Mouse (Mus musculus) Patski (cell line): ENCODE measurements around the gene Metrn. TPM values are rescaled to one million over a fixed set of nuclear protein-coding genes. Genes with fewer than 3 reads are reported as not detected.

Source experiments
- ATAC-seq: fragments of 100-300 bp; one replicate; pipeline ENCODE4 v1.8.0; 2021
- CTCF ChIA-PET: fragments of 350-600 bp; sonication (Branson Sonifier 250); formaldehyde crosslinking; loops from one replicate; lab custom pipeline; 2022; ENCODE audit warnings: inconsistent platforms; lab: Charles Lee
- POLR2A ChIA-PET: fragments of 350-600 bp; sonication (Branson Sonifier 250); formaldehyde crosslinking; loops from one replicate; lab custom pipeline; 2022; ENCODE audit warnings: antibody characterized with exemption, inconsistent platforms; lab: Charles Lee
- DNase-seq: peaks from one replicate; pipeline ENCODE4 v3.0.0-alpha.2; 2011; ENCODE audit warnings: low read depth, low spot score
- H3K27me3 ChIP-seq: fragments of 371-371 bp; one replicate; pipeline ENCODE4 v1.5.1; 2021
- CTCF ChIP-seq: fragments of 100-300 bp; IDR thresholded peaks from one replicate; pipeline ENCODE4 v1.5.1; 2021
- in situ Hi-C: fragments of 300-500 bp; cut with MboI; formaldehyde crosslinking; loops from 3 replicates; pipeline ENCODE4 v1.11.1; 2018; ENCODE audit warnings: low pct_unique_long_range_greater_than_20kb, mixed read lengths
- polyA plus RNA-seq: library from polyadenylated mRNA; unstranded; gene quantifications from one replicate; pipeline ENCODE4 v1.2.3, GENCODE M21; 2021

Metrn gene
- polyA plus RNA-seq, 1 experiment from 2014 or later: 39.8 TPM

GRCm38 (mm10) chr17:25837533-25837932 is 40.6 kb upstream of the Metrn start:
- ChIA-PET POLR2A (interaction anchor here (0.6 to 2.2 kb wide), 5 partner anchors 9 to 58 kb away, joined by 3 to 7 read pairs (median 4); partner anchors contain the start of gene Wdr90), CTCF (no interaction called here)

GRCm38 (mm10) chr17:25837076-25837410 is 40.1 kb upstream of the Metrn start, which contains the start of gene Rhbdl1:
Gene Rhbdl1 (minus strand): TSS chr17:25837295.
- CTCF ChIA-PET: no interaction called here
- ATAC-seq: no peak
- no peak for TF ChIP-seq CTCF

More at GRCm38 (mm10) chr17:25837533-25837932, 40.6 kb upstream of the Metrn start:
- DNase-seq (no peak), ATAC-seq (no peak)
- in situ Hi-C loops: no loop called here
- no peak for TF ChIP-seq CTCF
- H3K27me3 ChIP-seq: no peaks in the 10 kb centered on the region

GRCm38 (mm10) chr17:25836397-25837075 is 39.6 kb upstream of the Metrn start:
- in situ Hi-C loops: no loop called here
- ChIA-PET CTCF (no interaction called here), POLR2A (interaction anchor here (1.1 to 2.2 kb wide), 3 partner anchors 8 to 25 kb away, joined by 3 to 7 read pairs (median 4); partner anchors contain the start of gene Wdr90)
- no peak for ATAC-seq
- no peak for DNase-seq
- TF ChIP-seq CTCF: no peak
- H3K27me3 ChIP-seq: no peaks in the 10 kb centered on the region

More at GRCm38 (mm10) chr17:25837076-25837410, 40.1 kb upstream of the Metrn start, which contains the start of gene Rhbdl1:
- DNase-seq: no peak
- in situ Hi-C loops: no loop called here
- no peaks in the 10 kb centered on the region for H3K27me3 ChIP-seq
- POLR2A ChIA-PET: interaction anchor here (0.6 to 2.2 kb wide), 6 partner anchors 9 to 58 kb away, joined by 3 to 7 read pairs (median 4); partner anchors contain the start of gene Wdr90

- in situ Hi-C loops: no loop called here
- POLR2A ChIA-PET: interaction anchor here (1.6 to 2.2 kb wide), 3 partner anchors 8 to 54 kb away, joined by 3 to 7 read pairs (median 4); partner anchors contain the start of gene Wdr90
- H3K27me3 ChIP-seq: no peaks in the 10 kb centered on the region
- ATAC-seq (no peak), DNase-seq (no peak)
- no peak for TF ChIP-seq CTCF
- CTCF ChIA-PET: no interaction called here
Observed at GRCm38 (mm10) chr17:25835816-25836215, 38.9 kb upstream of the Metrn start.

GRCm38 (mm10) chr17:25835301-25835700 is 38.4 kb upstream of the Metrn start:
- in situ Hi-C loops: no loop called here
- ChIA-PET CTCF (no interaction called here), POLR2A (interaction anchor here (1.6 kb wide), 1 partner anchor 53 kb away, joined by 3 read pairs; no protein-coding TSS in a partner anchor)
- no peak for DNase-seq
- no peak for ATAC-seq
- H3K27me3 ChIP-seq: no peaks in the 10 kb centered on the region
- no peak for TF ChIP-seq CTCF

- POLR2A ChIA-PET: interaction anchor here (1.6 kb wide), 2 partner anchors 22 to 53 kb away, joined by 3 to 4 read pairs; no protein-coding TSS in a partner anchor
- TF ChIP-seq CTCF: no peak
- no peak for ATAC-seq
- CTCF ChIA-PET: interaction anchor here (0.6 kb wide), 1 partner anchor 21 kb away, joined by 3 read pairs; no protein-coding TSS in a partner anchor
- H3K27me3 ChIP-seq: no peaks in the 10 kb centered on the region
- no peak for DNase-seq
- in situ Hi-C loops: no loop called here
Observed at GRCm38 (mm10) chr17:25834595-25835222, 37.8 kb upstream of the Metrn start.

- ChIA-PET CTCF (interaction anchor here (0.6 kb wide), 1 partner anchor 21 kb away, joined by 3 read pairs; no protein-coding TSS in a partner anchor), POLR2A (interaction anchor here (0.9 to 1.8 kb wide), 5 partner anchors 8 to 52 kb away, joined by 3 to 7 read pairs (median 4); partner anchors contain the start of genes Fbxl16, Gm20683 and Rhot2)
- H3K27me3 ChIP-seq: no peaks in the 10 kb centered on the region
Observed at GRCm38 (mm10) chr17:25833961-25834594, 37.1 kb upstream of the Metrn start.

GRCm38 (mm10) chr17:25833291-25833663 is 36.3 kb upstream of the Metrn start, which contains the start of gene Stub1:
Gene Stub1 (minus strand): TSS chr17:25833404.
- no peaks in the 10 kb centered on the region for H3K27me3 ChIP-seq
- DNase-seq (peak; percentile 68), ATAC-seq (peak; percentile 41)
- no peak for TF ChIP-seq CTCF
- in situ Hi-C loops: no loop called here
- ChIA-PET POLR2A (interaction anchor here (0.7 to 2.5 kb wide), 6 partner anchors 9 to 30 kb away, joined by 3 to 11 read pairs (median 4); partner anchors contain the start of genes Fbxl16, Gm20683, Rhot2 and Wdr24), CTCF (interaction anchor here (0.9 to 2.1 kb wide), 3 partner anchors 9 to 35 kb away, joined by 3 to 8 read pairs (median 5); partner anchors contain the start of genes Mcrip2 and Wdr24)

More at GRCm38 (mm10) chr17:25833961-25834594, 37.1 kb upstream of the Metrn start:
- in situ Hi-C loops: no loop called here
- ATAC-seq: no peak
- no peak for DNase-seq
- no peak for TF ChIP-seq CTCF

- ChIA-PET POLR2A (interaction anchor here (0.6 to 2.5 kb wide), 11 partner anchors 9 to 632 kb away, joined by 3 to 11 read pairs (median 4); partner anchors contain the start of genes Fbxl16, Gm20683, Rhot2 and Wdr24), CTCF (interaction anchor here (0.9 to 2.1 kb wide), 3 partner anchors 9 to 36 kb away, joined by 3 to 8 read pairs (median 5); partner anchors contain the start of genes Mcrip2 and Wdr24)
- ATAC-seq (peak; percentile 79), DNase-seq (peak; percentile 91)
- TF ChIP-seq CTCF: no peak
- no peaks in the 10 kb centered on the region for H3K27me3 ChIP-seq
- in situ Hi-C loops: no loop called here
Observed at GRCm38 (mm10) chr17:25832436-25833290, 35.7 kb upstream of the Metrn start.
